29 mouse cellular contexts compared by ENCODE assay signal in genomic region chr4:105131756-105132314, GRCm38 (mm10). TPM values are rescaled to one million over a fixed set of nuclear protein-coding genes. Genes with fewer than 3 reads are reported as not detected.
DNase-seq lines count a peak whose midpoint lies in the region; ATAC-seq and TF ChIP-seq lines count a peak whose summit lies in the region.
"Had no signal": no experiment of that assay in that cellular context is flagged by ENCODE, and none has a peak within 500 bp of the region (broad histone marks: within the 10 kb centered on the region; RNA-seq: fewer than 3 reads in every experiment).

No protein-coding gene starts in this region.

- no peaks in the 10 kb centered on the region for H3K9me3 ChIP-seq in heart, embryonic 12.5 days (replicated peaks)
- H3K9me3 ChIP-seq: embryonic facial prominence, embryonic 10.5 days; forebrain, embryonic 12.5 days; forebrain, embryonic 15.5 days; heart, embryonic 15.5 days had no signal

- no peak for TF ChIP-seq POLR2A in thymus, adult 2 months (IDR thresholded peaks at IDR 0.05; ENCODE audit: control insufficient read depth, extremely low read depth, insufficient read depth, low read length, poor library complexity)

- ATAC-seq in heart, embryonic 12.5 days (ENCODE audit: insufficient number of reproducible peaks, low FRiP score) = no peak
- ATAC-seq: activated CD4-positive, CD25-positive, alpha-beta regulatory T cell, adult 4 months; forebrain, embryonic 15.5 days; hindbrain, postnatal 0 days had no signal

- intact Hi-C loops in heart, postnatal 14 days (cut with DNase I) = no loop called here

- no peak overlapping the region for H3K4me3 ChIP-seq in heart, embryonic 12.5 days
- H3K4me3 ChIP-seq in thymus, adult 2 months (ENCODE audit: control insufficient read depth, insufficient read depth, low read length) = no peak overlapping the region
- H3K4me3 ChIP-seq: embryonic facial prominence, embryonic 10.5 days; embryonic facial prominence, embryonic 13.5 days; erythroblast, embryonic 14.5 days; forebrain, embryonic 12.5 days; forebrain, embryonic 15.5 days; heart, embryonic 15.5 days had no signal

- no peak overlapping the region for H3K27ac ChIP-seq in heart, embryonic 12.5 days (ENCODE audit: poor library complexity, severe bottlenecking)
- H3K27ac ChIP-seq in thymus, adult 2 months (ENCODE audit: control insufficient read depth, insufficient read depth, low read length) = no peak overlapping the region
- H3K27ac ChIP-seq: embryonic facial prominence, embryonic 10.5 days; embryonic facial prominence, embryonic 13.5 days; forebrain, embryonic 12.5 days; forebrain, embryonic 15.5 days; heart, embryonic 15.5 days; hindbrain, embryonic 14.5 days; hindbrain, postnatal 0 days had no signal

- peak; percentile 65 for DNase-seq in heart, adult 11 months
- DNase-seq in thymus, adult 2 months = peak; percentile 38
- DNase-seq in thymus, postnatal 25 days = peak; percentile 40
- no peak for DNase-seq in heart, postnatal 14 days
- no peak for DNase-seq in natural killer cell, adult 2 months (ENCODE audit: low spot score in 2 of 2)
- DNase-seq in adrenal gland, postnatal 36 days = no peak
- DNase-seq: adrenal gland, adult 8-10 months; adrenal gland, postnatal 25 days; cerebellum, adult 11 months; cerebellum, adult 2 months; cerebellum, adult 9-11 months; cerebellum, postnatal 25 days; embryo, embryonic 11 days; gastrocnemius, postnatal 10 days; gastrocnemius, postnatal 36 days; heart, postnatal 10 days; heart, postnatal 4 days had no signal

- 0 out of 2 replicates have a peak, but pooled peaks cover 4% of the 10 kb centered on the region for H3K4me1 ChIP-seq in heart, embryonic 12.5 days (replicated peaks)
- H3K4me1 ChIP-seq in thymus, adult 2 months (replicated peaks; ENCODE audit: control insufficient read depth, insufficient read depth, low read length) = peaks cover 19% of the 10 kb centered on the region
- H3K4me1 ChIP-seq: forebrain, embryonic 12.5 days; forebrain, embryonic 15.5 days had no signal

- H3K9ac ChIP-seq in heart, embryonic 12.5 days = no peak overlapping the region
- H3K9ac ChIP-seq: embryonic facial prominence, embryonic 13.5 days; forebrain, embryonic 12.5 days; forebrain, embryonic 15.5 days; heart, embryonic 15.5 days; hindbrain, embryonic 14.5 days had no signal

- H3K36me3 ChIP-seq in heart, embryonic 12.5 days = no peaks in the 10 kb centered on the region
- H3K36me3 ChIP-seq in thymus, adult 2 months (ENCODE audit: control insufficient read depth, insufficient read depth, low read length) = no peaks in the 10 kb centered on the region
- H3K36me3 ChIP-seq: embryonic facial prominence, embryonic 10.5 days; embryonic facial prominence, embryonic 13.5 days; forebrain, embryonic 12.5 days; forebrain, embryonic 15.5 days; heart, embryonic 15.5 days had no signal

- no peaks in the 10 kb centered on the region for H3K27me3 ChIP-seq in heart, embryonic 12.5 days (replicated peaks)
- no peaks in the 10 kb centered on the region for H3K27me3 ChIP-seq in thymus, adult 2 months (ENCODE audit: control insufficient read depth, insufficient read depth, low read length)
- H3K27me3 ChIP-seq: embryonic facial prominence, embryonic 13.5 days; forebrain, embryonic 12.5 days; forebrain, embryonic 15.5 days; heart, embryonic 15.5 days had no signal

- 67% methylated on average over 9 of the region's 9 CpGs for WGBS in heart, embryonic 12.5 days
- 8% methylated on average over 9 of the region's 9 CpGs for WGBS in thymus, adult 2 months

- no peak for TF ChIP-seq CTCF in thymus, adult 2 months (IDR thresholded peaks at IDR 0.05; ENCODE audit: borderline replicate concordance, control insufficient read depth, extremely low read depth, insufficient read depth, low read length, poor library complexity)

- H3K4me2 ChIP-seq in heart, embryonic 12.5 days = no peak overlapping the region
- H3K4me2 ChIP-seq: embryonic facial prominence, embryonic 13.5 days; forebrain, embryonic 12.5 days; forebrain, embryonic 15.5 days; heart, embryonic 11.5 days; heart, embryonic 15.5 days; hindbrain, embryonic 14.5 days had no signal

RNA-seq across cellular contexts. Expression of gene Prkaa2, which starts 22.1 kb away (rescaled TPM):
- 48.2 and 53.1 TPM in 2 replicates for polyA plus RNA-seq in heart, embryonic 12.5 days (2016; fragmentation: Nextera tagmentation; extraction: Ambion mirVana)
- 0.89 and 1.7 TPM in 2 replicates for polyA plus RNA-seq in thymus, adult 2 months (2012; rRNA removed)
- 10 to 100 TPM; 66.3 to 68.0 TPM for total RNA-seq in heart, postnatal 14 days (2021)
- 10 to 100 TPM in 1 of 2 experiments, 1 to 10 TPM in 1; 6.8 to 13.7 TPM for total RNA-seq in adrenal gland, postnatal 36 days (2021)
- polyA plus RNA-seq: erythroblast, embryonic 14.5 days had no signal

RNA-seq across cellular contexts. Expression of gene Plpp3, which starts 25.3 kb away (rescaled TPM):
- polyA plus RNA-seq in heart, embryonic 12.5 days (2016; fragmentation: Nextera tagmentation; extraction: Ambion mirVana) = 28.6 and 30.3 TPM in 2 replicates
- 20.1 and 23.3 TPM in 2 replicates for polyA plus RNA-seq in thymus, adult 2 months (2012; rRNA removed)
- 10 to 100 TPM; 78.5 to 81.2 TPM for total RNA-seq in heart, postnatal 14 days (2021)
- total RNA-seq in adrenal gland, postnatal 36 days (2021) = 100 to 1,000 TPM; 246 to 407 TPM
- total RNA-seq: granulocyte monocyte progenitor cell, adult 5-6 weeks had no signal
- polyA plus RNA-seq: activated CD4-positive, CD25-positive, alpha-beta regulatory T cell, adult 4 months had no signal

Comparison
In these comparisons a context has a peak if more than half of its experiments do, and no peak if none do; other contexts are left out.
1. DNase-seq: peak in heart, adult 11 months (single experiment), thymus, adult 2 months (single experiment) and thymus, postnatal 25 days (single experiment); none in heart, postnatal 14 days (0 of 2), natural killer cell, adult 2 months (0 of 2) and adrenal gland, postnatal 36 days (0 of 2).
2. RNA of gene Prkaa2, which starts 22.1 kb away (total RNA-seq): 66.3 to 68.0 TPM in heart, postnatal 14 days; 6.8 to 13.7 TPM in adrenal gland, postnatal 36 days; every median in the first group is over 4 times any median in the second.